Mouse (Mus musculus) C2C12 (cell line): ENCODE measurements around the gene Nrp2. TPM values are rescaled to one million over a fixed set of nuclear protein-coding genes. Genes with fewer than 3 reads are reported as not detected.

Experiments used
- H3K27me3 ChIP-seq: one replicate; pipeline ENCODE4 v1.6.1; 2011; ENCODE audit not compliant: control insufficient read depth, insufficient read depth, insufficient read length
- H3K36me3 ChIP-seq: one replicate; pipeline ENCODE4 v1.6.1; 2011; ENCODE audit not compliant: control insufficient read depth, insufficient read depth
- H3K4me3 ChIP-seq: one replicate; pipeline ENCODE4 v1.5.1; 2011; ENCODE audit warnings: mild to moderate bottlenecking, control low read depth; ENCODE audit not compliant: poor library complexity, insufficient read depth, severe bottlenecking
- H3K79me2 ChIP-seq: one replicate; pipeline ENCODE4 v1.6.1; 2011; ENCODE audit not compliant: control insufficient read depth, insufficient read depth
- H3K79me3 ChIP-seq: one replicate; pipeline ENCODE4 v1.6.1; 2011; ENCODE audit warnings: low read depth, control low read depth
- H3ac ChIP-seq: one replicate; pipeline ENCODE3; 2011; ENCODE audit warnings: low read depth; ENCODE audit not compliant: control insufficient read depth, insufficient read length
- CEBPB ChIP-seq: IDR thresholded peaks from one replicate; pipeline ENCODE4 v1.6.1; 2011; ENCODE audit warnings: low read depth, mild to moderate bottlenecking, control low read depth, moderate library complexity
- CTCF ChIP-seq: IDR thresholded peaks from one replicate; pipeline ENCODE4 v1.5.1; 2011; ENCODE audit not compliant: control insufficient read depth, insufficient read depth, insufficient read length
- FOSL1 ChIP-seq: IDR thresholded peaks from one replicate; pipeline ENCODE4 v1.8.0; 2011; ENCODE audit warnings: mild to moderate bottlenecking, low read length; ENCODE audit not compliant: poor library complexity, insufficient read depth, severe bottlenecking
- MAX ChIP-seq: IDR thresholded peaks from one replicate; pipeline ENCODE4 v1.6.1; 2011; ENCODE audit warnings: mild to moderate bottlenecking, control low read depth
- MYOD1 ChIP-seq: IDR thresholded peaks from one replicate; pipeline ENCODE4 v1.6.1; 2011; ENCODE audit warnings: low read depth; ENCODE audit not compliant: control insufficient read depth, insufficient read length
- MYOG ChIP-seq: IDR thresholded peaks from one replicate; pipeline ENCODE4 v1.6.1; 2011; ENCODE audit not compliant: control insufficient read depth, insufficient read length; ENCODE audit errors: extremely low read depth
- USF1 ChIP-seq: IDR thresholded peaks from one replicate; pipeline ENCODE4 v1.6.1; 2011; ENCODE audit warnings: low read depth, mild to moderate bottlenecking, control low read depth, moderate library complexity
- polyA plus RNA-seq: library from polyadenylated mRNA; unstranded; fragments of >200 nt; fragmentation: generic; extraction: Trizol; gene quantifications from one replicate; pipeline ENCODE4 v1.2.1, GENCODE M21; 2012; ENCODE audit warnings: missing spikeins

Gene Nrp2
- polyA plus RNA-seq, 1 experiment: 16.8 TPM

- H3ac ChIP-seq: no peak overlapping the region
- no peaks in the 10 kb centered on the region for H3K27me3 ChIP-seq
- H3K79me3 ChIP-seq: no peaks in the 10 kb centered on the region
- no peaks in the 10 kb centered on the region for H3K79me2 ChIP-seq
- no peaks in the 10 kb centered on the region for H3K36me3 ChIP-seq
- TF ChIP-seq CTCF (no peak), MYOG (no peak), CEBPB (no peak), FOSL1 (no peak), MYOD1 (no peak), USF1 (no peak), MAX (no peak)
- H3K4me3 ChIP-seq: no peak overlapping the region
Measured at GRCm38 (mm10) chr1:62859556-62860300, 156.6 kb downstream of the Nrp2 start.

- Histone ChIP-seq H3ac (no peak overlapping the region), H3K27me3 (no peaks in the 10 kb centered on the region), H3K4me3 (no peak overlapping the region), H3K79me2 (no peaks in the 10 kb centered on the region), H3K36me3 (no peaks in the 10 kb centered on the region), H3K79me3 (no peaks in the 10 kb centered on the region)
- TF ChIP-seq CTCF (no peak), MYOG (no peak), MYOD1 (no peak), MAX (no peak), USF1 (no peak), CEBPB (no peak), FOSL1 (no peak)
Measured at GRCm38 (mm10) chr1:62860327-62860726, 157.2 kb downstream of the Nrp2 start.

GRCm38 (mm10) chr1:62860788-62861187 is 157.7 kb downstream of the Nrp2 start:
- Histone ChIP-seq H3K79me3 (no peaks in the 10 kb centered on the region), H3K36me3 (no peaks in the 10 kb centered on the region), H3K4me3 (no peak overlapping the region), H3K79me2 (no peaks in the 10 kb centered on the region), H3K27me3 (no peaks in the 10 kb centered on the region), H3ac (no peak overlapping the region)
- TF ChIP-seq USF1: no peak
- TF ChIP-seq MYOG: no peak
- no peak for TF ChIP-seq CTCF
- no peak for TF ChIP-seq MYOD1
- no peak for TF ChIP-seq FOSL1
- TF ChIP-seq MAX: no peak
- no peak for TF ChIP-seq CEBPB
